Mouse (Mus musculus) stomach, embryonic 16.5 days (tissue): Measurements from ENCODE around the gene Dynlt1c. TPM values are rescaled to one million over a fixed set of nuclear protein-coding genes. Genes with fewer than 3 reads are reported as not detected.
"Not testable (repeated sequence)": the region's sequence is repeated elsewhere in the genome, so short reads cannot be mapped to it uniquely, and the experiment has no call there.

Experiments used
- ATAC-seq: fragments of 200-750 bp; cut with Nextera tagmentation; 2 replicates; pipeline ENCODE4 v1.8.0; 2017; ENCODE audit warnings: moderate number of reproducible peaks, moderate TSS enrichment; ENCODE audit not compliant: insufficient read depth, low FRiP score
- H3K27ac ChIP-seq: fragments of 300-500 bp; sonication (generic); 2 replicates; pipeline ENCODE4 v1.5.1; 2014; ENCODE audit warnings: low read length
- H3K27me3 ChIP-seq: fragments of 300-500 bp; sonication (generic); 2 replicates; pipeline ENCODE4 v1.6.1; 2014; ENCODE audit warnings: low read length, control low read depth, mixed read lengths; ENCODE audit not compliant: control insufficient read depth, insufficient read depth
- H3K36me3 ChIP-seq: fragments of 300-500 bp; sonication (generic); 2 replicates; pipeline ENCODE4 v1.6.1; 2014; ENCODE audit warnings: low read length; ENCODE audit not compliant: control insufficient read depth, insufficient read depth
- H3K4me1 ChIP-seq: fragments of 300-500 bp; sonication (generic); 2 replicates; pipeline ENCODE4 v1.6.1; 2014; ENCODE audit warnings: low read length, control low read depth, mixed read lengths; ENCODE audit not compliant: control insufficient read depth, insufficient read depth
- H3K4me2 ChIP-seq: fragments of 300-500 bp; sonication (generic); 2 replicates; pipeline ENCODE4 v1.6.1; 2014; ENCODE audit warnings: low read depth, low read length, mixed read lengths
- H3K4me3 ChIP-seq: fragments of 300-500 bp; sonication (generic); replicated peaks from 2 replicates; pipeline ENCODE4 v1.5.1; 2014; ENCODE audit warnings: mild to moderate bottlenecking, low read length
- H3K9ac ChIP-seq: fragments of 300-500 bp; sonication (generic); 2 replicates; pipeline ENCODE4 v1.6.1; 2014; ENCODE audit warnings: low read length
- H3K9me3 ChIP-seq: fragments of 300-500 bp; sonication (generic); replicated peaks from 2 replicates; pipeline ENCODE4 v1.6.1; 2016; ENCODE audit warnings: low read length, control low read depth; ENCODE audit not compliant: control insufficient read depth
- WGBS: fragments of 180-500 bp; shearing (Covaris S2); extraction: QIAGEN DNeasy Blood & Tissue Kit; methylation state at CpG from one replicate; pipeline ENCODE4 v1.1.7; 2014; 5-methylcytosine and 5-hydroxymethylcytosine counted together
- polyA plus RNA-seq: library from polyadenylated mRNA; unstranded; fragments of >200 nt; fragmentation: Nextera tagmentation; extraction: Ambion mirVana; gene quantifications from 2 replicates; pipeline ENCODE4 v1.2.1, GENCODE M21; 2015

Dynlt1c gene
- polyA plus RNA-seq, 1 experiment from 2014 or later = 35.7 TPM

GRCm38 (mm10) chr17:6614316-6614715, 12.8 kb downstream of the Dynlt1c start:
- H3K9me3 ChIP-seq, H3K27ac ChIP-seq, H3K9ac ChIP-seq, H3K27me3 ChIP-seq, H3K36me3 ChIP-seq, H3K4me1 ChIP-seq, ATAC-seq, H3K4me3 ChIP-seq, H3K4me2 ChIP-seq: not testable (repeated sequence)
- WGBS = 69% methylated on average over 5 of the region's 9 CpGs

DNA sequence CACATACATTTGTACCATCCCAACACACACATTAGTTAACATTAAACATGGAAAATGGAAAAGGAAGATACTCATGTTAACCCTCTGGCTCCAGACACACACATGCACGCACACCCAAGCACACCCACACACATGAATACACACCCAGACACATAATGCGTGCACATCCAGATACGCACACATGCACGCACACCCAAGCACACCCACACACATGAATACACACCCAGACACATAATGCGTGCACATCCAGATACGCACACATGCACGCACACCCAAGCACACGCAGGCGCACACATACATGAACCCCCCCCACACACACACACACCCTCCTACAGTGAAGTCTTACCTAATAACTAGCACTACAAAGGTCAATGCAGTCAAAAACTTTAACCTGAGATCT, 15.3 kb downstream of the Dynlt1c start:
- H3K9me3 ChIP-seq, H3K27me3 ChIP-seq, H3K4me3 ChIP-seq, H3K9ac ChIP-seq, H3K4me2 ChIP-seq, H3K27ac ChIP-seq, ATAC-seq, H3K36me3 ChIP-seq, H3K4me1 ChIP-seq: not testable (repeated sequence)
- WGBS = 97% methylated on average over 9 of the region's 9 CpGs

DNA sequence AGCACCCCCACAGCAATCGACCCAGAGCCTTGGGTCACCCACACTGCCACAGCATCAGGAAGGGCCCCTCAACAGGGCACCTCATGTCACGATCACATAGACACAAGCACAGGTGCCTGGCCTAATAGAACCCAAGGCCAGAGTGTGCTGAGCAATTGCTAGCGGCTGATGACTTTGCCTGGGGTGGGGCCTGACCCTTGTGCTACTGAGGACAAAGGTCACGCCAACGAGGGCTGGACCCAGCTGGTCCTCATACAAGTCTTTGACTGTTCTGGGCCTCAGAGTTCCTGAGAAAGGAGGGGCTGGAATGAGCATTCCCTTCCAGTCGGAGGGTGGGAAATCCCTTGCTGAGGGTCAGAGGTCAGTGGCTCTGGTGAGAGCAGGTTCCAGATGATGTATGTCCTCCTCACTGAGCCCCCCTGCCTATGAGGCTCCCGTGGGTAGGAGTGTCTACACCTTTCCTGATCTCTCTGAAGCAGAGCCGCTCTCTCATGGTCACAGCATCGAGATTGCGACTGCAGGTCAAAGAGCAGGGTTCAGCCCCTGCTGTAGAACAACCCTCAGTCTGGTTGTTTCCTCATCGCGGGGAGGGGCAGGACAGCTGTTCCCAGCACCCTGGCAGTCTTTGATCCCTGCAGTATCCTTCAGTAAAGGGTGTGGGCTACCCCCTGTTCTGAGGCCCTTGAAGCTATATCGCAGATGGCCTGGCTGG, 16.4 kb downstream of the Dynlt1c start:
- not testable (repeated sequence) for H3K27ac ChIP-seq, H3K9me3 ChIP-seq, H3K36me3 ChIP-seq, H3K4me1 ChIP-seq, H3K4me3 ChIP-seq, H3K27me3 ChIP-seq, H3K4me2 ChIP-seq, H3K9ac ChIP-seq
- 45% methylated on average over 7 of the region's 13 CpGs for WGBS
- peak; percentile 71 for ATAC-seq

- not testable (repeated sequence) for H3K27ac ChIP-seq, H3K4me2 ChIP-seq, H3K36me3 ChIP-seq, H3K9me3 ChIP-seq, ATAC-seq, H3K9ac ChIP-seq, H3K4me3 ChIP-seq, H3K4me1 ChIP-seq, H3K27me3 ChIP-seq
- WGBS = 85% methylated on average over 5 of the region's 5 CpGs
Measured at GRCm38 (mm10) chr17:6619271-6619670, 17.8 kb downstream of the Dynlt1c start.

- H3K4me3 ChIP-seq, H3K36me3 ChIP-seq, H3K27ac ChIP-seq, H3K4me2 ChIP-seq, H3K4me1 ChIP-seq, ATAC-seq, H3K9me3 ChIP-seq, H3K9ac ChIP-seq, H3K27me3 ChIP-seq: not testable (repeated sequence)
- 61% methylated on average over 5 of the region's 6 CpGs for WGBS
Measured at GRCm38 (mm10) chr17:6620035-6620434, 18.6 kb downstream of the Dynlt1c start.

DNA sequence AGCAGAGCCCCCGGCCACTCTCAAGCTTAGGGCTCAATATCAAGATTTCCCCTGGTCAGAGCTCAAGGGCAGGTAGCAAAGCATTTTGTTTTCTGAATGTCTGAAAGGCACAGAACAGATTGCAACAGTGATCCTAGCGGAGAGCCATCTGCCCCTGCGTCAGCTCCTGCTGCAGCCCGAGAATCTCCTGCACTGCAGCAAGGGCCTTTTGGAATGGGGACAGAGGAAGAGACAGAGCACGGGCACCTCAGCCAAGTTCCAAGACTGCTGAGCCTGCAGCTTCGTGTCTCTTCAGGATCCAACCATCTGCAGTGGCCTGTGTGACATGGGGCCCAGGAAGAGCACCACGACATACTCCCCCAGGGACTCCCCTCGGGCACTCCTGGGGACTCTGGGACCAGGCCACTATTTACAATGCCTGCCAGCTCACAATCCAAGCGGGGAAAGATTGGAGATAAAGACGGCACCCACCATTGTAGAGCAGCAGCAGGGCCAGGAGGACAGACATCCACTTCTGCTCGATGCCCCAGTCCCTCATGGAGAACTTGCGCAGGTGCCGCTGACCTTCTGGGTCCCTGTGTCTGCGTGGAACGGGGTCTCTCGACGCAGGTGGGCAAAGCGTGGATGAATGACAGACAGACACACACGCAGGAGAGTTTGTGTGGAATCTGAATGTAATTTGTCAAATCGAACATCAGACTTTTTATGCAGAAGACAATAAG, 19.4 kb downstream of the Dynlt1c start:
- not testable (repeated sequence) for H3K27me3 ChIP-seq, H3K36me3 ChIP-seq, H3K9me3 ChIP-seq, ATAC-seq, H3K4me2 ChIP-seq, H3K4me1 ChIP-seq, H3K4me3 ChIP-seq, H3K27ac ChIP-seq, H3K9ac ChIP-seq
- 80% methylated on average over 17 of the region's 20 CpGs for WGBS

GRCm38 (mm10) chr17:6621976-6622375, 20.5 kb downstream of the Dynlt1c start:
- not testable (repeated sequence) for H3K9me3 ChIP-seq, H3K27me3 ChIP-seq, ATAC-seq, H3K9ac ChIP-seq, H3K36me3 ChIP-seq, H3K4me3 ChIP-seq, H3K4me2 ChIP-seq, H3K27ac ChIP-seq, H3K4me1 ChIP-seq
- WGBS = 85% methylated on average over 10 of the region's 12 CpGs

- H3K36me3 ChIP-seq, ATAC-seq, H3K4me2 ChIP-seq, H3K4me1 ChIP-seq, H3K9me3 ChIP-seq, H3K27me3 ChIP-seq, H3K27ac ChIP-seq, H3K4me3 ChIP-seq, H3K9ac ChIP-seq: not testable (repeated sequence)
- 60% methylated on average over 1 of the region's 6 CpGs for WGBS
Measured at GRCm38 (mm10) chr17:6624926-6625558, 23.6 kb downstream of the Dynlt1c start.

- ATAC-seq, H3K9ac ChIP-seq, H3K27ac ChIP-seq, H3K27me3 ChIP-seq, H3K4me2 ChIP-seq, H3K9me3 ChIP-seq, H3K36me3 ChIP-seq, H3K4me1 ChIP-seq, H3K4me3 ChIP-seq: not testable (repeated sequence)
- 76% methylated on average over 4 of the region's 4 CpGs for WGBS
Measured at GRCm38 (mm10) chr17:6630398-6630797, 28.9 kb downstream of the Dynlt1c start.
